Mouse (Mus musculus): Measurements from ENCODE around the gene Fat1. TPM values are rescaled to one million over a fixed set of nuclear protein-coding genes. Genes with fewer than 3 reads are reported as not detected.

Gene Fat1
- polyA plus RNA-seq, 1 experiment: 7.7 TPM

DNA sequence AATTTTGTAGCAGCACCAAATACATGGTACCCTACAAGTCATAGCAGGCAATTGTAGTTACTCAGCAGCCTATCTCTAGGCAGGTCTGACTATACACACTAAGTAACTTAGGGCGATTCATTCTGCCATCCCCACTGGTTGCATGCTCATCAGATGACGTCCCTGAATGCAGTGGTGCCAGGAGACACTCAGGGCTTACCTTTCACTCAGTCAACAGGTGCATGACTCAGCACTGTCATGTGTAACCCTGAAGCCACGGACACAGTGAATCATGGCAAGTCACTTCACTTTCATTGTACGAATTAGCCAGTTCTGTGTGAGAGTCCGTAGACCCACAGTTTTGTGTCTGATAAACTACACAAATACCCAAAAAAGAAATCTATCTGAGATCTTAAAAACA lies 10.3 kb upstream of the Fat1 start:
- H3K36me3 ChIP-seq (ENCODE audit: control insufficient read depth, insufficient read depth, low read length): no peaks in the 10 kb centered on the region
- TF ChIP-seq CTCF (IDR thresholded peaks at IDR 0.05; ENCODE audit: borderline replicate concordance, control insufficient read depth, extremely low read depth, insufficient read depth, low read length, poor library complexity): no peak
- no peak for TF ChIP-seq POLR2A (IDR thresholded peaks at IDR 0.05; ENCODE audit: control insufficient read depth, extremely low read depth, insufficient read depth, low read length, poor library complexity)
- H3K27me3 ChIP-seq (ENCODE audit: control insufficient read depth, insufficient read depth, low read length): no peaks in the 10 kb centered on the region
- no peak overlapping the region for H3K27ac ChIP-seq (ENCODE audit: control insufficient read depth, insufficient read depth, low read length)
- H3K4me3 ChIP-seq (ENCODE audit: control insufficient read depth, insufficient read depth, low read length): no peak overlapping the region
- 90% methylated on average over 5 of the region's 5 CpGs for WGBS
- no peaks in the 10 kb centered on the region for H3K4me1 ChIP-seq (replicated peaks; ENCODE audit: control insufficient read depth, insufficient read depth, low read length)
- no peak for DNase-seq

DNA sequence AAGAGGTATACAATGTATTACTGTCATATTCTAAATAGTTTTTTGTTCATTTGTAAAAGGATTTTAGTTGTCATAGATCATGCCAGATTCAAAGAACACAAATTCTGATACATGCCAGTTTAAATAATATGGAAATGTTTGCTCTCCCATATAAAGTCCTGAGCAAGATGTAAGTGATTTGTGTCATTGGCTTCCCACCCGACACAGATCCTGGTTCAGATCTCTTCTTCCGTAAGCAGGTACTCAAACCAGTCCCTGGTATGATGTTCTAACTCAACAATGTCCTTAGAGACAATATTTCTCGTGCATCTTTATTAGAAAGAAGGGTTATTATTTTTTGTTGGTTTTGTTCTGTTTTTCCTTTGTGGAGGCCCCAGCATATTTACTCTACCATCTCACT lies 5.2 kb upstream of the Fat1 start:
- DNase-seq: no peak
- Histone ChIP-seq H3K4me1 (replicated peaks; ENCODE audit: control insufficient read depth, insufficient read depth, low read length) (no peaks in the 10 kb centered on the region), H3K4me3 (ENCODE audit: control insufficient read depth, insufficient read depth, low read length) (no peak overlapping the region), H3K27ac (ENCODE audit: control insufficient read depth, insufficient read depth, low read length) (no peak overlapping the region), H3K27me3 (ENCODE audit: control insufficient read depth, insufficient read depth, low read length) (no peaks in the 10 kb centered on the region), H3K36me3 (ENCODE audit: control insufficient read depth, insufficient read depth, low read length) (no peaks in the 10 kb centered on the region)
- WGBS: 93% methylated on average over 3 of the region's 3 CpGs
- TF ChIP-seq CTCF (IDR thresholded peaks at IDR 0.05; ENCODE audit: borderline replicate concordance, control insufficient read depth, extremely low read depth, insufficient read depth, low read length, poor library complexity) (no peak), POLR2A (IDR thresholded peaks at IDR 0.05; ENCODE audit: control insufficient read depth, extremely low read depth, insufficient read depth, low read length, poor library complexity) (no peak)

DNA sequence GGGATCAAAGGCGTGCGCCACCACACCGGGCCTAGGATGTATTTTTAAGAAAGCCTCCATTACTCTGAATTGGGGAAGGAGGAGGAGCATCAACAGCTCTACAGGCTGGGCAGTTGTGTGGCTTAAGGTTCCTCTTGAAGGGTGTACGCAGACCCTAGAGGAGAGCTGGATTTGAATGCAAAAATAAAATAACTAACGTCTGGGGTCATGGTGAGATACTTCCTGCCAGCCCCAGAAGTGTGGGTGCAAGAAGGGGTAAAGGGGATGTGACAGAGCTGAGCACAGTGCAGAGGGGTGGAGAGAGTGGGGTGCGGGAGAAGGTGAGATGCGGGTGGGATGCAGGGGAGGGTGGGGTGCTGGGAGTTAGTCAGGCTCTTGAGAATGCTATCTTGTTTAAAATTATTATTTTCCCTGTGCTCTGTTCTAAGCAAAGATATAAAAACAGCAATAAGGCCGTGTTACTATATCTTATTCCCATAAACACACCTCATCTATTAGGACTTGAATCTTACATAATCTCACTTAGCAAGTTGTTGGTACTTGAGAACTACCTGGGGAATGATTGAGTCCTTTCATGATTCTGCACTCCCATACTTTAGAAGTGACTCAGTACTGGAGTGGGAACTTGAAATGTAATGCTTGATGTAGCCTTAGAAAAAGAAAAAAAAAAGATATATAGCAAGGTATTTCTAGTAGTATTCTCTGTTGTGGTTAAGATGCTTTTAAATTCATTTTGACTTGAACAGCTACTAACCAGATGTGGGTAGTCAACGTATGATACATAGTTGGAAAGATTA lies 2.5 kb upstream of the Fat1 start:
- no peak overlapping the region for H3K4me3 ChIP-seq (ENCODE audit: control insufficient read depth, insufficient read depth, low read length)
- H3K36me3 ChIP-seq (ENCODE audit: control insufficient read depth, insufficient read depth, low read length): no peaks in the 10 kb centered on the region
- no peak for DNase-seq
- H3K4me1 ChIP-seq (replicated peaks; ENCODE audit: control insufficient read depth, insufficient read depth, low read length): no peaks in the 10 kb centered on the region
- no peak overlapping the region for H3K27ac ChIP-seq (ENCODE audit: control insufficient read depth, insufficient read depth, low read length)
- 0 out of 2 replicates have a peak, but pooled peaks cover 3% of the 10 kb centered on the region for H3K27me3 ChIP-seq (ENCODE audit: control insufficient read depth, insufficient read depth, low read length)
- WGBS: 87% methylated on average over 9 of the region's 9 CpGs
- TF ChIP-seq CTCF (IDR thresholded peaks at IDR 0.05; ENCODE audit: borderline replicate concordance, control insufficient read depth, extremely low read depth, insufficient read depth, low read length, poor library complexity): no peak
- no peak for TF ChIP-seq POLR2A (IDR thresholded peaks at IDR 0.05; ENCODE audit: control insufficient read depth, extremely low read depth, insufficient read depth, low read length, poor library complexity)

DNA sequence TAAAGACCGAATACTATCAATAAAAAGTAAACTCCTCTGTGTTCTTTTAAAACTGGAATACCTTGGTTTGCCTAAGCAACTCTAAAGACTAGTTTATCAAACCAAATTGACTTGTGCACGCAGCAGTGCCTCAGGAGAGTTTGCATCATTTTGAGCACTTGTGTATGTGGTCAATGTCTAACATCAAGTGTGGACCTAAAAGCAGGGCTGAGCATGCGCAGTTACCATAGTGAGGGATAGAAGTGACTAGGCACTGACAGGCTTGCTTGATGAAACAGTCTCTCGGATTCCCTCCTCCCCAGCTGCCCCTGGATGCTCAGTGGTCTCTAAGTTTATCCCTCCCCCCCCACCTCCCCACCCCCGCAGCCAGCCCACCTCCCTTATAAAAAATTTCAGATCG lies 1.8 kb upstream of the Fat1 start:
- no peaks in the 10 kb centered on the region for H3K36me3 ChIP-seq (ENCODE audit: control insufficient read depth, insufficient read depth, low read length)
- H3K4me3 ChIP-seq (ENCODE audit: control insufficient read depth, insufficient read depth, low read length): no peak overlapping the region
- peaks cover 3% of the 10 kb centered on the region; the same call in 1 of the 2 replicates for H3K27me3 ChIP-seq (ENCODE audit: control insufficient read depth, insufficient read depth, low read length)
- 64% methylated on average over 6 of the region's 6 CpGs for WGBS
- no peaks in the 10 kb centered on the region for H3K4me1 ChIP-seq (replicated peaks; ENCODE audit: control insufficient read depth, insufficient read depth, low read length)
- TF ChIP-seq CTCF (IDR thresholded peaks at IDR 0.05; ENCODE audit: borderline replicate concordance, control insufficient read depth, extremely low read depth, insufficient read depth, low read length, poor library complexity): no peak
- no peak for TF ChIP-seq POLR2A (IDR thresholded peaks at IDR 0.05; ENCODE audit: control insufficient read depth, extremely low read depth, insufficient read depth, low read length, poor library complexity)
- H3K27ac ChIP-seq (ENCODE audit: control insufficient read depth, insufficient read depth, low read length): no peak overlapping the region
- DNase-seq: no peak

DNA sequence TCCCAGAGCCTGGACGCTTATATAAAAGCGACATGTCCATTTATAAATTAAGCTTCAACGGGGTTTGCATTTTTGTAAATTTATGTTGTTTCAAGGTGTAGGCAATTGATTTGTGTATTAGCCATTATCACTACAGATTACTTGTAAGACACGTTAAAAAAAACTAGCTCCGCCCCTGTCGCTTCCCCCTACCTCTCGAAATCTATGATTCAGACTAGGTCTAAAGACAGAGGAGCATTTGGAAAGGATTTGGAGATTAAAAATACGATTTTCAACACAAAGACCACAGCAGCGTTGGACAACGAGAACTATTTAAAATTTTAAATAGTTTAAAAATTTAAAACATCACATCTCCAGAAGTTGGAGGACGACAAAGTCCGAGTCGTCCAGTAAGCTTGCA lies 831 bp upstream of the Fat1 start:
- Histone ChIP-seq H3K36me3 (ENCODE audit: control insufficient read depth, insufficient read depth, low read length) (no peaks in the 10 kb centered on the region), H3K27me3 (ENCODE audit: control insufficient read depth, insufficient read depth, low read length) (peaks cover 3% of the 10 kb centered on the region; the same call in 1 of the 2 replicates), H3K4me3 (ENCODE audit: control insufficient read depth, insufficient read depth, low read length) (no peak overlapping the region), H3K4me1 (replicated peaks; ENCODE audit: control insufficient read depth, insufficient read depth, low read length) (no peaks in the 10 kb centered on the region), H3K27ac (ENCODE audit: control insufficient read depth, insufficient read depth, low read length) (no peak overlapping the region)
- 8% methylated on average over 13 of the region's 13 CpGs for WGBS
- TF ChIP-seq CTCF (IDR thresholded peaks at IDR 0.05; ENCODE audit: borderline replicate concordance, control insufficient read depth, extremely low read depth, insufficient read depth, low read length, poor library complexity): no peak
- DNase-seq: no peak

DNA sequence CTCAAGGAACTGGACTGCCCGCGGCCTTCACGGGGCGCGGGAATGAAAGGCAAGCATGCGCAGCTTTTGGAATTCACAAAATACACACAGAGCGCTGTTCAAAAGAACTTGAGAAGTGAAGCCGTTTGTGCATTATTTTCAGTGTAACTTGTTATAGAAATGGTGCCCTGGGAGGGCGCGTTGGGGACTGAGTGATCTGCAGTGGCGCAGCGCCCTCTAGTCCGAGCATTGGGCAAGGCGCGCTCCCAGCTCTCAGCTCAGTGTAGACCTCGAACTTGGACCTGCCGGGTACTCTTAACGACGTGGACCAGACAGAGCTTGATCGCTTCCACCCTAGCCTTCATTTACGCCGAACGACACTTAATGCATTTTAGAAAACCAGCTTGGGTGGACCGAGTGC lies 494 bp downstream of the Fat1 start:
- peaks cover 3% of the 10 kb centered on the region; the same call in 1 of the 2 replicates for H3K27me3 ChIP-seq (ENCODE audit: control insufficient read depth, insufficient read depth, low read length)
- no peaks in the 10 kb centered on the region for H3K36me3 ChIP-seq (ENCODE audit: control insufficient read depth, insufficient read depth, low read length)
- H3K4me1 ChIP-seq (replicated peaks; ENCODE audit: control insufficient read depth, insufficient read depth, low read length): no peaks in the 10 kb centered on the region
- TF ChIP-seq CTCF (IDR thresholded peaks at IDR 0.05; ENCODE audit: borderline replicate concordance, control insufficient read depth, extremely low read depth, insufficient read depth, low read length, poor library complexity) (no peak), POLR2A (IDR thresholded peaks at IDR 0.05; ENCODE audit: control insufficient read depth, extremely low read depth, insufficient read depth, low read length, poor library complexity) (no peak)
- WGBS: 2% methylated on average over 24 of the region's 24 CpGs
- no peak for DNase-seq
- peak overlapping the region; percentile 42; the same call in 1 of the 2 replicates for H3K27ac ChIP-seq (ENCODE audit: control insufficient read depth, insufficient read depth, low read length)
- H3K4me3 ChIP-seq (ENCODE audit: control insufficient read depth, insufficient read depth, low read length): peak overlapping the region; percentile 25; the same call in 1 of the 2 replicates
